Mouse (Mus musculus): ENCODE results near the gene Cbarp. TPM values are rescaled to one million over a fixed set of nuclear protein-coding genes. Genes with fewer than 3 reads are reported as not detected.

Cbarp gene
- polyA plus RNA-seq, 1 experiment from 2014 or later: 6.4 TPM

- Histone ChIP-seq H3K4me1 (ENCODE audit: insufficient read depth, low read length) (peaks cover 79% of the 10 kb centered on the region), H3K36me3 (ENCODE audit: insufficient read depth, low read length) (peaks cover 3% of the 10 kb centered on the region), H3K27ac (ENCODE audit: low read length) (peak overlapping the region; percentile 70), H3K27me3 (ENCODE audit: insufficient read depth, low read length) (no peaks in the 10 kb centered on the region), H3K9ac (replicated peaks; ENCODE audit: low read length) (peak overlapping the region; percentile 64), H3K4me2 (replicated peaks; ENCODE audit: low read depth, low read length) (peak overlapping the region; percentile 92), H3K4me3 (ENCODE audit: low read length) (peak overlapping the region; percentile 51), H3K9me3 (ENCODE audit: low read length) (no peaks in the 10 kb centered on the region)
- ATAC-seq (ENCODE audit: low FRiP score, low TSS enrichment): peak; percentile 11
- 0% methylated on average over 17 of the region's 17 CpGs for WGBS
Observed at GRCm38 (mm10) chr10:80164998-80165344, 24.3 kb upstream of the Cbarp start.

- H3K9me3 ChIP-seq (ENCODE audit: low read length): no peaks in the 10 kb centered on the region
- H3K27ac ChIP-seq (ENCODE audit: low read length): peak overlapping the region; percentile 44
- whole genome bisulfite sequencing: 8% methylated on average over 44 of the region's 44 CpGs
- peaks cover 77% of the 10 kb centered on the region for H3K4me1 ChIP-seq (ENCODE audit: insufficient read depth, low read length)
- peak overlapping the region; percentile 64 for H3K9ac ChIP-seq (replicated peaks; ENCODE audit: low read length)
- H3K4me2 ChIP-seq (replicated peaks; ENCODE audit: low read depth, low read length): peak overlapping the region; percentile 92
- no peaks in the 10 kb centered on the region; the same call in 1 of the 2 replicates for H3K36me3 ChIP-seq (ENCODE audit: insufficient read depth, low read length)
- 0 out of 2 replicates have a peak, but pooled peaks have one; percentile 0 for ATAC-seq (ENCODE audit: low FRiP score, low TSS enrichment)
- H3K27me3 ChIP-seq (ENCODE audit: insufficient read depth, low read length): no peaks in the 10 kb centered on the region
- peak overlapping the region; percentile 51 for H3K4me3 ChIP-seq (ENCODE audit: low read length)
Observed at GRCm38 (mm10) chr10:80164161-80164997, 23.7 kb upstream of the Cbarp start.

- no peaks in the 10 kb centered on the region for H3K36me3 ChIP-seq (ENCODE audit: insufficient read depth, low read length)
- 66% methylated on average over 8 of the region's 8 CpGs for WGBS
- no peak overlapping the region for H3K4me3 ChIP-seq (ENCODE audit: low read length)
- no peak overlapping the region for H3K4me2 ChIP-seq (replicated peaks; ENCODE audit: low read depth, low read length)
- ATAC-seq (ENCODE audit: low FRiP score, low TSS enrichment): no peak
- no peaks in the 10 kb centered on the region for H3K9me3 ChIP-seq (ENCODE audit: low read length)
- H3K4me1 ChIP-seq (ENCODE audit: insufficient read depth, low read length): peaks cover 77% of the 10 kb centered on the region
- H3K27me3 ChIP-seq (ENCODE audit: insufficient read depth, low read length): no peaks in the 10 kb centered on the region
- no peak overlapping the region; the same call in 1 of the 2 replicates for H3K27ac ChIP-seq (ENCODE audit: low read length)
- H3K9ac ChIP-seq (replicated peaks; ENCODE audit: low read length): no peak overlapping the region
Observed at GRCm38 (mm10) chr10:80163721-80164120, 23.1 kb upstream of the Cbarp start.

GRCm38 (mm10) chr10:80162716-80163299 is 22.2 kb upstream of the Cbarp start:
- H3K4me3 ChIP-seq (ENCODE audit: low read length): no peak overlapping the region
- peak overlapping the region; percentile 99 for H3K27ac ChIP-seq (ENCODE audit: low read length)
- peak overlapping the region; percentile 63 for H3K9ac ChIP-seq (replicated peaks; ENCODE audit: low read length)
- no peaks in the 10 kb centered on the region for H3K9me3 ChIP-seq (ENCODE audit: low read length)
- WGBS: 50% methylated on average over 6 of the region's 6 CpGs
- no peak overlapping the region for H3K4me2 ChIP-seq (replicated peaks; ENCODE audit: low read depth, low read length)
- H3K36me3 ChIP-seq (ENCODE audit: insufficient read depth, low read length): no peaks in the 10 kb centered on the region
- H3K27me3 ChIP-seq (ENCODE audit: insufficient read depth, low read length): no peaks in the 10 kb centered on the region
- no peak for ATAC-seq (ENCODE audit: low FRiP score, low TSS enrichment)
- H3K4me1 ChIP-seq (ENCODE audit: insufficient read depth, low read length): peaks cover 85% of the 10 kb centered on the region

- peak overlapping the region; percentile 66; the same call in 1 of the 2 replicates for H3K4me2 ChIP-seq (replicated peaks; ENCODE audit: low read depth, low read length)
- H3K4me1 ChIP-seq (ENCODE audit: insufficient read depth, low read length): peaks cover 90% of the 10 kb centered on the region
- 72% methylated on average over 3 of the region's 3 CpGs for WGBS
- H3K27ac ChIP-seq (ENCODE audit: low read length): peak overlapping the region; percentile 99
- no peak for ATAC-seq (ENCODE audit: low FRiP score, low TSS enrichment)
- no peaks in the 10 kb centered on the region for H3K9me3 ChIP-seq (ENCODE audit: low read length)
- H3K4me3 ChIP-seq (ENCODE audit: low read length): no peak overlapping the region
- H3K27me3 ChIP-seq (ENCODE audit: insufficient read depth, low read length): no peaks in the 10 kb centered on the region
- H3K9ac ChIP-seq (replicated peaks; ENCODE audit: low read length): peak overlapping the region; percentile 63
- H3K36me3 ChIP-seq (ENCODE audit: insufficient read depth, low read length): peaks cover 4% of the 10 kb centered on the region
Observed at GRCm38 (mm10) chr10:80162243-80162608, 21.6 kb upstream of the Cbarp start.

- Histone ChIP-seq H3K9me3 (ENCODE audit: low read length) (no peaks in the 10 kb centered on the region), H3K4me1 (ENCODE audit: insufficient read depth, low read length) (peaks cover 90% of the 10 kb centered on the region), H3K36me3 (ENCODE audit: insufficient read depth, low read length) (peaks cover 10% of the 10 kb centered on the region), H3K27me3 (ENCODE audit: insufficient read depth, low read length) (no peaks in the 10 kb centered on the region), H3K4me3 (ENCODE audit: low read length) (peak overlapping the region; percentile 47), H3K4me2 (replicated peaks; ENCODE audit: low read depth, low read length) (peak overlapping the region; percentile 66), H3K9ac (replicated peaks; ENCODE audit: low read length) (peak overlapping the region; percentile 63), H3K27ac (ENCODE audit: low read length) (peak overlapping the region; percentile 99)
- peak; percentile 33 for ATAC-seq (ENCODE audit: low FRiP score, low TSS enrichment)
- 7% methylated on average over 6 of the region's 7 CpGs for WGBS
Observed at GRCm38 (mm10) chr10:80161522-80162242, 21.0 kb upstream of the Cbarp start.

GRCm38 (mm10) chr10:80160455-80161371 is 20.1 kb upstream of the Cbarp start:
- no peaks in the 10 kb centered on the region for H3K27me3 ChIP-seq (ENCODE audit: insufficient read depth, low read length)
- no peaks in the 10 kb centered on the region for H3K9me3 ChIP-seq (ENCODE audit: low read length)
- H3K27ac ChIP-seq (ENCODE audit: low read length): peak overlapping the region; percentile 99
- H3K9ac ChIP-seq (replicated peaks; ENCODE audit: low read length): peak overlapping the region; percentile 63
- H3K36me3 ChIP-seq (ENCODE audit: insufficient read depth, low read length): peaks cover 19% of the 10 kb centered on the region
- under 1% methylated on average over 33 of the region's 33 CpGs for WGBS
- peak overlapping the region; percentile 66 for H3K4me2 ChIP-seq (replicated peaks; ENCODE audit: low read depth, low read length)
- H3K4me3 ChIP-seq (ENCODE audit: low read length): peak overlapping the region; percentile 47
- peak; percentile 24 for ATAC-seq (ENCODE audit: low FRiP score, low TSS enrichment)
- peaks cover 93% of the 10 kb centered on the region for H3K4me1 ChIP-seq (ENCODE audit: insufficient read depth, low read length)

GRCm38 (mm10) chr10:80159561-80160454 is 19.2 kb upstream of the Cbarp start:
- WGBS: under 1% methylated on average over 55 of the region's 55 CpGs
- peak overlapping the region; percentile 99 for H3K27ac ChIP-seq (ENCODE audit: low read length)
- H3K4me1 ChIP-seq (ENCODE audit: insufficient read depth, low read length): peaks cover 95% of the 10 kb centered on the region
- peak overlapping the region; percentile 66 for H3K4me2 ChIP-seq (replicated peaks; ENCODE audit: low read depth, low read length)
- peak overlapping the region; percentile 63 for H3K9ac ChIP-seq (replicated peaks; ENCODE audit: low read length)
- H3K36me3 ChIP-seq (ENCODE audit: insufficient read depth, low read length): peaks cover 28% of the 10 kb centered on the region
- no peaks in the 10 kb centered on the region for H3K27me3 ChIP-seq (ENCODE audit: insufficient read depth, low read length)
- peak; percentile 60 for ATAC-seq (ENCODE audit: low FRiP score, low TSS enrichment)
- H3K9me3 ChIP-seq (ENCODE audit: low read length): no peaks in the 10 kb centered on the region
- H3K4me3 ChIP-seq (ENCODE audit: low read length): peak overlapping the region; percentile 47

Data from kidney, embryonic 16.5 days (tissue).